In the genomic region with DNA sequence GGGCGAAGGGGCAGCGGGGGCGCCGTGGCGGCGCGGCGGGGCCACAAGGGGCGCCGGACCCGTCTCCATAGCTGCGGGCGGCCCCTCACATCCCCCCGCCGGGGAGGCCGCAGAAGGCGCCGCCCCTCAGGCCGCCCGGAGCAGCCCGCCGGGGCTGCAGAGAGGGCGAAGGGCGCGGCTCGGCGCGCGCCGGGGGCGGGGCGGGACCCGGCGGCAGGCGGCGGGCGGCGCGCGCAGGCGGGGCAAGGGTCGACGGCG, we compare ENCODE assay signal across 8 mouse cellular contexts. TPM values are rescaled to one million over a fixed set of nuclear protein-coding genes. Genes with fewer than 3 reads are reported as not detected.
DNase-seq lines count a peak whose midpoint lies in the region; ATAC-seq and TF ChIP-seq lines count a peak whose summit lies in the region.

A gene (minus strand): TSS at position 174 of the 258 bp plus-strand sequence.

- TF ChIP-seq CTCF in left cerebral cortex, adult 2 months (IDR thresholded peaks at IDR 0.05), result no peak; the same call in none of the 2 replicates
- no peak for TF ChIP-seq CTCF in bone marrow, adult 2 months (IDR thresholded peaks at IDR 0.05; ENCODE audit: control insufficient read depth, insufficient read depth, low read length)

- H3K9ac ChIP-seq in midbrain, embryonic 14.5 days (replicated peaks; ENCODE audit: low read length), result peak within 1 kb of the TSS; percentile 89

- peak in 1 of 2 experiments; percentile 43 for DNase-seq in left cerebral cortex, adult 2 months (ENCODE audit: extremely low spot score in 1 of 2, low spot score in 2 of 2)
- no peak for DNase-seq in left cerebral cortex, adult 9 months (ENCODE audit: low spot score in 2 of 2)
- DNase-seq in layer of hippocampus, postnatal 14 days (ENCODE audit: low spot score in 2 of 2), result no peak
- no peak for DNase-seq in midbrain, embryonic 14.5 days
- DNase-seq in T-cell, adult 2 months (ENCODE audit: low spot score), result no peak
- DNase-seq in retina, embryonic 14.5 days (ENCODE audit: low spot score), result no peak

- peak; percentile 17 for ATAC-seq in granulocyte monocyte progenitor cell, adult 5-6 weeks (replicated peaks; ENCODE audit: poor library complexity, severe bottlenecking)
- peak; percentile 40 for ATAC-seq in midbrain, embryonic 14.5 days (ENCODE audit: low FRiP score, low TSS enrichment)

- H3K4me2 ChIP-seq in midbrain, embryonic 14.5 days (ENCODE audit: low read length), result peak within 1 kb of the TSS; percentile 99

- peak within 1 kb of the TSS; percentile 61 for H3K4me3 ChIP-seq in left cerebral cortex, adult 2 months
- peak within 1 kb of the TSS; percentile 68 for H3K4me3 ChIP-seq in bone marrow, adult 2 months (replicated peaks; ENCODE audit: control insufficient read depth, low read depth, low read length)
- H3K4me3 ChIP-seq in midbrain, embryonic 14.5 days (replicated peaks; ENCODE audit: low read depth, low read length), result peak within 1 kb of the TSS; percentile 94

- WGBS in bone marrow, adult 2 months, result under 1% methylated on average over 44 of the region's 44 CpGs
- under 1% methylated on average over 39 of the region's 44 CpGs for WGBS in midbrain, embryonic 14.5 days

- peaks cover 15% of the 10 kb centered on the region for H3K36me3 ChIP-seq in midbrain, embryonic 14.5 days (ENCODE audit: control insufficient read depth, insufficient read depth, low read length)

- H3K27me3 ChIP-seq in midbrain, embryonic 14.5 days (ENCODE audit: control insufficient read depth, insufficient read depth, low read length), result no peaks in the 10 kb centered on the region

- H3K27ac ChIP-seq in left cerebral cortex, adult 2 months, result peak within 1 kb of the TSS; percentile 89
- peak within 1 kb of the TSS; percentile 95 for H3K27ac ChIP-seq in bone marrow, adult 2 months (ENCODE audit: control insufficient read depth, insufficient read depth, low read depth, low read length, poor library complexity)
- peak within 1 kb of the TSS; percentile 86 for H3K27ac ChIP-seq in midbrain, embryonic 14.5 days (replicated peaks; ENCODE audit: low read depth, low read length)

- H3K4me1 ChIP-seq in bone marrow, adult 2 months (ENCODE audit: control insufficient read depth, insufficient read depth, low read length), result peaks cover 2% of the 10 kb centered on the region; the same call in 1 of the 2 replicates
- H3K4me1 ChIP-seq in midbrain, embryonic 14.5 days (ENCODE audit: control insufficient read depth, insufficient read depth, low read length), result peaks cover 30% of the 10 kb centered on the region

- H3K9me3 ChIP-seq in midbrain, embryonic 14.5 days (ENCODE audit: control insufficient read depth, low read length), result no peaks in the 10 kb centered on the region

- intact Hi-C loops in left cerebral cortex, adult 2 months (cut with DNase I), result loop anchor here (1.0 kb wide), 2 partner anchors 46 to 181 kb away; a partner anchor contains a TSS

- TF ChIP-seq POLR2A in bone marrow, adult 2 months (IDR thresholded peaks at IDR 0.05; ENCODE audit: borderline replicate concordance, control insufficient read depth, low read depth, low read length), result peak; percentile 12; the same call in 1 of the 2 replicates

RNA-seq across cellular contexts. Expression of the gene that starts here (rescaled TPM):
- total RNA-seq in left cerebral cortex, adult 2 months (2021), result 100 to 1,000 TPM in 1 of 2 experiments, 10 to 100 TPM in 1; 91.9 to 110 TPM
- 53.6 and 84.9 TPM in 2 replicates for polyA plus RNA-seq in bone marrow, adult 2 months (2011; ENCODE audit: insufficient read depth, insufficient read length, low replicate concordance, missing spikeins)
- total RNA-seq in granulocyte monocyte progenitor cell, adult 5-6 weeks (2014; fragmentation: Nextera tagmentation), result 27.0 and 33.2 TPM in 2 replicates
- 26.2 and 35.0 TPM in 2 replicates for total RNA-seq in granulocyte monocyte progenitor cell, adult 5-6 weeks (2017)
- 10 to 100 TPM; 93.6 to 97.3 TPM for total RNA-seq in layer of hippocampus, postnatal 14 days (2021)
- polyA plus RNA-seq in midbrain, embryonic 14.5 days (2014; fragmentation: Nextera tagmentation; extraction: Ambion mirVana), result 24.6 and 27.6 TPM in 2 replicates
